Mouse (Mus musculus) embryonic facial prominence, embryonic 12.5 days (tissue): Measurements from ENCODE around the gene Il1b. TPM values are rescaled to one million over a fixed set of nuclear protein-coding genes. Genes with fewer than 3 reads are reported as not detected.

ENCODE experiments used
- ATAC-seq: fragments of 200-750 bp; cut with Nextera tagmentation; 2 replicates; pipeline ENCODE4 v1.8.0; 2017; ENCODE audit not compliant: insufficient number of reproducible peaks, insufficient read depth, low FRiP score, low TSS enrichment
- H3K27ac ChIP-seq: fragments of 300-500 bp; sonication (generic); 2 replicates; pipeline ENCODE4 v1.5.1; 2016; ENCODE audit warnings: mild to moderate bottlenecking
- H3K27me3 ChIP-seq: fragments of 300-500 bp; sonication (generic); 2 replicates; pipeline ENCODE4 v1.6.1; 2016; ENCODE audit warnings: mild to moderate bottlenecking, moderate library complexity
- H3K36me3 ChIP-seq: fragments of 300-500 bp; sonication (generic); 2 replicates; pipeline ENCODE4 v1.6.1; 2016; ENCODE audit warnings: mild to moderate bottlenecking
- H3K4me1 ChIP-seq: fragments of 300-500 bp; sonication (generic); 2 replicates; pipeline ENCODE4 v1.6.1; 2016
- H3K4me2 ChIP-seq: fragments of 300-500 bp; sonication (generic); replicated peaks from 2 replicates; pipeline ENCODE4 v1.6.1; 2016; ENCODE audit warnings: mild to moderate bottlenecking, moderate library complexity
- H3K4me3 ChIP-seq: fragments of 300-500 bp; sonication (generic); 2 replicates; pipeline ENCODE4 v1.5.1; 2016; ENCODE audit warnings: mild to moderate bottlenecking
- H3K9ac ChIP-seq: fragments of 300-500 bp; sonication (generic); 2 replicates; pipeline ENCODE4 v1.6.1; 2016; ENCODE audit warnings: mild to moderate bottlenecking, moderate library complexity
- H3K9me3 ChIP-seq: fragments of 300-500 bp; sonication (generic); 2 replicates; pipeline ENCODE4 v1.6.1; 2016; ENCODE audit warnings: mild to moderate bottlenecking, moderate library complexity
- WGBS: fragments of 180-500 bp; shearing (Covaris S2); methylation state at CpG from one replicate; pipeline ENCODE4 v1.1.7; 2016; 5-methylcytosine and 5-hydroxymethylcytosine counted together
- polyA plus RNA-seq: library from polyadenylated mRNA; unstranded; fragments of >200 nt; fragmentation: Nextera tagmentation; extraction: Ambion mirVana; gene quantifications from 2 replicates; pipeline ENCODE4 v1.2.1, GENCODE M21; 2016

Il1b gene
- polyA plus RNA-seq = not detected in 2 replicates

- 85% methylated on average over 3 of the region's 3 CpGs for WGBS
- no peaks in the 10 kb centered on the region for H3K9me3 ChIP-seq
- no peak within 1 kb of the TSS for H3K4me2 ChIP-seq
- no peaks in the 10 kb centered on the region for H3K4me1 ChIP-seq
- H3K27me3 ChIP-seq = no peaks in the 10 kb centered on the region
- ATAC-seq = no peak
- H3K36me3 ChIP-seq = no peaks in the 10 kb centered on the region
- H3K4me3 ChIP-seq = no peak within 1 kb of the TSS
- H3K9ac ChIP-seq = no peak within 1 kb of the TSS
- no peak within 1 kb of the TSS for H3K27ac ChIP-seq
These were observed at the start of gene Il1b for GRCm38 (mm10) chr2:129371039-129371438. Il1b (minus strand) TSS chr2:129371139.

- Histone ChIP-seq H3K9me3 (no peaks in the 10 kb centered on the region), H3K27ac (no peak overlapping the region), H3K4me3 (no peak overlapping the region)
These were observed 48.5 kb upstream of the Il1b start for GRCm38 (mm10) chr2:129419361-129419880.

DNA sequence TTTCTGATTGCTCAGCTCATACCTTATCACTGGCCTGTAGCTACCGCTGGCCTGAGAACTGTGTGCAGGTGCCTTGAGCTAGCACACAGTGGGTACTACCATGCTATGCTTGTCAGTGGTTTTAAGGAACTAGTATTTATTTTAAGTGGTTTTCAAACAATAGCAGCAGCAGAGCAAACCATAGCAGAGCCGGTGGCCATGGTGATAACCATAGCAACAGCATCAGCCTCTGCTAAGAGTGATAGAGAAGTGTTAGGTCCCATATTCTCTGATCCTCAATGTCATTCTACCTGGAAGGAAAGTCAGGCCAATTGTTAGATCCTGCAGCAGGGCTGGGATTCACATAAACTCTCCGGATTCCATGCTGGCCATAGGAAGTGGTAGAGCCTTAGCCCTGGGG, 43.7 kb upstream of the Il1b start:
- no peaks in the 10 kb centered on the region for H3K27me3 ChIP-seq
- no peak overlapping the region for H3K9ac ChIP-seq
- no peak overlapping the region for H3K4me3 ChIP-seq
- 87% methylated on average over 3 of the region's 3 CpGs for WGBS
- no peaks in the 10 kb centered on the region for H3K4me1 ChIP-seq
- no peak overlapping the region for H3K4me2 ChIP-seq
- no peak overlapping the region for H3K27ac ChIP-seq
- H3K9me3 ChIP-seq = no peaks in the 10 kb centered on the region
- ATAC-seq = no peak
- H3K36me3 ChIP-seq = no peaks in the 10 kb centered on the region

More at GRCm38 (mm10) chr2:129419361-129419880, 48.5 kb upstream of the Il1b start:
- 72% methylated on average over 3 of the region's 3 CpGs for WGBS
- no peaks in the 10 kb centered on the region for H3K36me3 ChIP-seq
- H3K27me3 ChIP-seq = no peaks in the 10 kb centered on the region
- ATAC-seq = no peak
- H3K4me2 ChIP-seq = no peak overlapping the region
- H3K4me1 ChIP-seq = no peaks in the 10 kb centered on the region
- no peak overlapping the region for H3K9ac ChIP-seq

DNA sequence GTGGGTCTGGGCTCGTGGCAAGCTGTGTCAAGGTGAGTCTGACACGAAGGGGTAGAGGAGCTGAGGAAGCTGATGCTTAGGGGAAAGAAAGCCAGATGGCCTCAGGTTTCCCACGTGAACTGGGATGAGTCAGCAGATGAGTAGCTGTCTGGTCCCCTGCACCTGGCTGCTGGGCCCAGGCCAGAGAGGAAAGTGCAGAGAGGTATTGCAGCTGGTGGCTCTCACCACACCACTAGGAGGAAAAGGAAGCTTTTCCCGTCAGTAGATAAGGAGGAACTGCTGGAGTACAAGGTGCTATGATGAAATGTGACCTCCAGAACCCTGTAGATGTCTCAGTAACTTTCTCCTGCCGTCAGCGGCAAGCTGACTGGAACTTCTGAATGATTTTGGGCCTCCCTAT, 42.5 kb upstream of the Il1b start:
- 71% methylated on average over 6 of the region's 6 CpGs for WGBS
- no peaks in the 10 kb centered on the region for H3K4me1 ChIP-seq
- no peak overlapping the region for H3K4me2 ChIP-seq

DNA sequence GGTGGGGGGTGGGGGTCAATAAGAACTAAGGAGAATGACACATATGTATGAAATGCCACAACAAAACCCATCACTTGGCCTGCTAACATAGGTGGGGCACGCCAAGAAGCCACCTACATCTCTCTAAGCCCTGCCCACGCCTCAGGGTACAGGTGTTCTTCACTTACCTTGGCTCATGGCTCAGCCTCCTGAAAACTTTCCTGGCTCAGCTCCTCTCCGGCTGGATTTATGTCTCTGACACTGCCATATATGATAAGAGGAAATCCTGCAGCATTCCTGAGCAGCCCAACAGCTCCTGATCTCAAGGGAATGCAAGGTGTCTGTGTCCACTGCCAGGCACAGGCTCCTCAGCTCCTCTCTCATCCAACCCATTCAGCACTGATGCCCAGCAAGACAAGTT, 40.7 kb upstream of the Il1b start:
- H3K36me3 ChIP-seq = no peaks in the 10 kb centered on the region
- H3K4me1 ChIP-seq = no peaks in the 10 kb centered on the region
- H3K27ac ChIP-seq = no peak overlapping the region
- H3K27me3 ChIP-seq = no peaks in the 10 kb centered on the region
- no peak overlapping the region for H3K4me3 ChIP-seq
- no peak overlapping the region for H3K4me2 ChIP-seq
- no peak overlapping the region for H3K9ac ChIP-seq
- H3K9me3 ChIP-seq = no peaks in the 10 kb centered on the region
- ATAC-seq = no peak
- 73% methylated on average over 3 of the region's 3 CpGs for WGBS

More for the DNA sequence above, 42.5 kb upstream of the Il1b start:
- Histone ChIP-seq H3K4me3 (no peak overlapping the region), H3K9me3 (no peaks in the 10 kb centered on the region), H3K27ac (no peak overlapping the region), H3K36me3 (no peaks in the 10 kb centered on the region), H3K27me3 (no peaks in the 10 kb centered on the region), H3K9ac (no peak overlapping the region)
- no peak for ATAC-seq

DNA sequence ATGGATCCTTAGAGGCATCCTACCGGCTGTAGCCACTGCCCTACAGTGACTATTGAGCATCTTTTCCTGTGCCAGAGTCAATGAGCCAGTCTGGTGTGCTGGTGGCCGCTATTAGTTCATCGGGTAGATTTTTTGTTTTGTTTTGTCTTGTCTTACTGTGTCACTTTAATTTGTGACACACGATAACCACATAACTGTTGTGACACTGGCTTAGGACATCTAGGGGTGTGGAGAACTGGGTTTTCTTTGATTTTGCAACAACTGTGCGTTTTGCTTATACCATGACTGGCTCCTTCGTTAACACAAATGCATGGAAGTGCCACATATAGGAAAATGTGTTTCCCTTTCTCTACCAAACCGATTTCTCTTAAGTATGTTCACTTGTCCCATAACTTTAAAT, 39.4 kb upstream of the Il1b start:
- no peak overlapping the region for H3K4me2 ChIP-seq
- no peak overlapping the region for H3K4me3 ChIP-seq
- H3K4me1 ChIP-seq = no peaks in the 10 kb centered on the region
- no peaks in the 10 kb centered on the region for H3K36me3 ChIP-seq
- H3K27me3 ChIP-seq = no peaks in the 10 kb centered on the region
- no peak overlapping the region for H3K27ac ChIP-seq
- WGBS = 88% methylated on average over 7 of the region's 7 CpGs
- H3K9me3 ChIP-seq = no peaks in the 10 kb centered on the region
- no peak overlapping the region for H3K9ac ChIP-seq
- ATAC-seq = no peak

GRCm38 (mm10) chr2:129408476-129408875, 37.5 kb upstream of the Il1b start:
- no peak overlapping the region for H3K9ac ChIP-seq
- no peaks in the 10 kb centered on the region for H3K36me3 ChIP-seq
- H3K4me2 ChIP-seq = no peak overlapping the region
- no peak overlapping the region for H3K4me3 ChIP-seq
- H3K4me1 ChIP-seq = no peaks in the 10 kb centered on the region
- no peaks in the 10 kb centered on the region for H3K27me3 ChIP-seq
- no peaks in the 10 kb centered on the region for H3K9me3 ChIP-seq
- H3K27ac ChIP-seq = no peak overlapping the region
- ATAC-seq = no peak
- 20% methylated on average over 18 of the region's 18 CpGs for WGBS

- Histone ChIP-seq H3K9ac (no peak overlapping the region), H3K4me1 (no peaks in the 10 kb centered on the region), H3K36me3 (no peaks in the 10 kb centered on the region), H3K27ac (no peak overlapping the region), H3K27me3 (no peaks in the 10 kb centered on the region), H3K4me2 (no peak overlapping the region), H3K9me3 (no peaks in the 10 kb centered on the region), H3K4me3 (no peak overlapping the region)
- WGBS = 92% methylated on average over 13 of the region's 13 CpGs
- ATAC-seq = no peak
These were observed 36.7 kb upstream of the Il1b start for GRCm38 (mm10) chr2:129407596-129407995.

DNA sequence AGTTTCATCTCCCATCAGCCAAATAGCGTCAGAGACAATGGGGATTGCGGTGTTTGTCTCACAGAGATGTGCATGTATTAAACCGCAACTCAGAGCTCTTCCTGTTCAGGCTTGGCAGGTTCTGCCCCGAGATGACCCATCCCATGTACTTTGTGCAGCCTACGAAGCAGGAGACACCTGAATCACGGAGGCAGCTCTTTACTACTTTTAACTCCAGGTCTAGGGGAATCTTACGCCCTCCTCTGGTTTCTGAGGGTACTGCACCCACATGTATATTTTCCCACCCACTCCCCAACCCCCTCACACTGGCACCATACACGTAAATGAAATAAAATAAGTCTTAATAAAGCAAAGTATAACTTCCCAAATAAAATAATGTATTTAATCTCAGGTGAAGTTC, 35.6 kb upstream of the Il1b start:
- no peak for ATAC-seq
- Histone ChIP-seq H3K9me3 (no peaks in the 10 kb centered on the region), H3K4me2 (no peak overlapping the region), H3K4me3 (no peak overlapping the region), H3K4me1 (no peaks in the 10 kb centered on the region), H3K36me3 (no peaks in the 10 kb centered on the region), H3K27ac (no peak overlapping the region), H3K9ac (no peak overlapping the region), H3K27me3 (no peaks in the 10 kb centered on the region)
- WGBS = 89% methylated on average over 8 of the region's 8 CpGs

DNA sequence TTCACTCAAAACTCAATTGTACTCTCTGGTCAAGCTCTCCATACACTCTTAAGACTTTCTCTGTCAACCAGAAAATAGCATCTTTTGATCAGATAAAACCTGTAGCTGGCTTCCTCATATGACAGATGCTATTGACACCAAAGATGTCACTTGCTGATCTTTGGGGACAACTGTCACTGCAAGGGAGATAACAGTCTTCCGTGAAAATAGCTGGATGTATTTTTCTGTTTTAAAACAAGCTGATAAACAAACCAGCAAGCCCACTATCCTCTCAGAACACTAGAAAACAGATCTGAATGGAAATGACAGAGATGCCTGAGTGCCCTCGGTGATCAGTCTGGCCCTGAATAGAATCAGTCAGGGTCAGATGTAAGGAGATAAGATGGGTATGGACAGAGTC, 32.8 kb upstream of the Il1b start:
- H3K4me3 ChIP-seq = no peak overlapping the region
- 90% methylated on average over 2 of the region's 2 CpGs for WGBS
- H3K36me3 ChIP-seq = no peaks in the 10 kb centered on the region
- no peak for ATAC-seq
- H3K27me3 ChIP-seq = no peaks in the 10 kb centered on the region
- H3K27ac ChIP-seq = no peak overlapping the region
- H3K4me2 ChIP-seq = no peak overlapping the region
- H3K4me1 ChIP-seq = no peaks in the 10 kb centered on the region
- H3K9ac ChIP-seq = no peak overlapping the region
- H3K9me3 ChIP-seq = no peaks in the 10 kb centered on the region

GRCm38 (mm10) chr2:129402330-129402729, 31.4 kb upstream of the Il1b start:
- H3K9ac ChIP-seq = no peak overlapping the region
- no peak overlapping the region for H3K27ac ChIP-seq
- no peak overlapping the region for H3K4me3 ChIP-seq
- no peaks in the 10 kb centered on the region for H3K4me1 ChIP-seq
- ATAC-seq = no peak
- H3K27me3 ChIP-seq = no peaks in the 10 kb centered on the region
- WGBS = 80% methylated on average over 3 of the region's 3 CpGs
- H3K9me3 ChIP-seq = no peaks in the 10 kb centered on the region
- H3K4me2 ChIP-seq = no peak overlapping the region
- no peaks in the 10 kb centered on the region for H3K36me3 ChIP-seq

- H3K4me3 ChIP-seq = no peak overlapping the region
- 85% methylated on average over 5 of the region's 5 CpGs for WGBS
- H3K27me3 ChIP-seq = no peaks in the 10 kb centered on the region
- H3K9me3 ChIP-seq = no peaks in the 10 kb centered on the region
- no peak overlapping the region for H3K4me2 ChIP-seq
- H3K4me1 ChIP-seq = no peaks in the 10 kb centered on the region
- H3K36me3 ChIP-seq = no peaks in the 10 kb centered on the region
- no peak overlapping the region for H3K27ac ChIP-seq
- no peak for ATAC-seq
- H3K9ac ChIP-seq = no peak overlapping the region
These were observed 30.9 kb upstream of the Il1b start for GRCm38 (mm10) chr2:129401803-129402202.

DNA sequence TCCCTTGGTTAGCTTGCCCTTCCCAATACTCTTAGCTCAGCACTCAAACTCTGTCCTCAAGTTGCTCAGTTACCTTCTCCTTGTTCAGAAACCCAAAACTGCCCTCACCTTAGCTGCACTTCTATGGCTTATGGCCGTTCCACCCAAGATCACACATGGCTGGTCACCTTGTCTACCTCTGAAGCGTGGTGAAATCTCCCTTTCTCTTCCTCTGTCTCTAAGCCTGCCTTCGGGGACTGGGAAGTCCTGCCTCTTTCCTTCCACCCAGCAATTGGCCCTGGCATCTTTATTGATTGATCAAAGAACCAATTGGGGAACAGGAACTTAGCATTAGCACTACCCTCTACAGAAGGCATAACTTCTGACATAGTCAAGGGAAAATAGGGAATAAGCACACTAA, 27.2 kb upstream of the Il1b start:
- Histone ChIP-seq H3K4me3 (no peak overlapping the region), H3K4me2 (no peak overlapping the region), H3K9me3 (no peaks in the 10 kb centered on the region), H3K36me3 (no peaks in the 10 kb centered on the region), H3K27me3 (no peaks in the 10 kb centered on the region), H3K9ac (no peak overlapping the region), H3K27ac (no peak overlapping the region), H3K4me1 (no peaks in the 10 kb centered on the region)
- WGBS = 74% methylated on average over 3 of the region's 3 CpGs
- no peak for ATAC-seq
